Mouse (Mus musculus) forebrain, postnatal 0 days (tissue): ENCODE results near the gene Uhrf1bp1l. TPM values are rescaled to one million over a fixed set of nuclear protein-coding genes. Genes with fewer than 3 reads are reported as not detected.

Source experiments
- ATAC-seq: fragments of 200-750 bp; cut with Nextera tagmentation; 2 replicates; pipeline ENCODE4 v1.8.0; 2017; ENCODE audit warnings: mild to moderate bottlenecking, moderate library complexity
- DNase-seq: peaks from one replicate; pipeline ENCODE4 v3.0.0-alpha.2; 2015
- H3K27ac ChIP-seq: fragments of 300-500 bp; sonication (generic); 2 replicates; pipeline ENCODE4 v1.5.1; 2014; ENCODE audit warnings: low read depth, mild to moderate bottlenecking, antibody characterized with exemption, low read length, moderate library complexity, mixed read lengths
- H3K27me3 ChIP-seq: fragments of 300-500 bp; sonication (generic); 2 replicates; pipeline ENCODE4 v1.6.1; 2014; ENCODE audit warnings: mild to moderate bottlenecking, low read length, mixed read lengths; ENCODE audit not compliant: insufficient read depth
- H3K36me3 ChIP-seq: fragments of 300-500 bp; sonication (generic); 2 replicates; pipeline ENCODE4 v1.6.1; 2014; ENCODE audit warnings: mild to moderate bottlenecking, moderate library complexity; ENCODE audit not compliant: insufficient read depth
- H3K4me1 ChIP-seq: fragments of 300-500 bp; sonication (generic); 2 replicates; pipeline ENCODE4 v1.6.1; 2014; ENCODE audit warnings: antibody characterized with exemption; ENCODE audit not compliant: insufficient read depth
- H3K4me2 ChIP-seq: fragments of 300-500 bp; sonication (generic); 2 replicates; pipeline ENCODE4 v1.6.1; 2014; ENCODE audit warnings: low read depth, mild to moderate bottlenecking, moderate library complexity
- H3K4me3 ChIP-seq: fragments of 300-500 bp; sonication (generic); 2 replicates; pipeline ENCODE4 v1.5.1; 2014; ENCODE audit warnings: low read depth, low read length, mixed read lengths
- H3K9ac ChIP-seq: fragments of 300-500 bp; sonication (generic); 2 replicates; pipeline ENCODE4 v1.6.1; 2014; ENCODE audit warnings: mild to moderate bottlenecking
- H3K9me3 ChIP-seq: fragments of 300-500 bp; sonication (generic); 2 replicates; pipeline ENCODE4 v1.6.1; 2016; ENCODE audit warnings: low read length
- CTCF ChIP-seq: sonication (generic); IDR thresholded peaks from 2 replicates; pipeline ENCODE4 v1.5.1; 2016; ENCODE audit warnings: antibody characterized with exemption, control low read depth, low read depth
- WGBS: fragments of 180-500 bp; shearing (Covaris S2); extraction: QIAGEN DNeasy Blood & Tissue Kit; methylation state at CpG from one replicate; pipeline ENCODE4 v1.1.7; 2014; 5-methylcytosine and 5-hydroxymethylcytosine counted together
- polyA plus RNA-seq: library from polyadenylated mRNA; unstranded; fragments of >200 nt; fragmentation: Nextera tagmentation; extraction: Ambion mirVana; gene quantifications from 2 replicates; pipeline ENCODE4 v1.2.1, GENCODE M21; 2015
- total RNA-seq: library from RNA; depleted of rRNA; stranded (reverse); fragments of >200 nt; gene quantifications from 2 replicates; pipeline ENCODE4 v1.2.3, GENCODE M21; 2014

Uhrf1bp1l gene
- total and polyA plus RNA-seq, 2 experiments from 2014 or later = 30.2 to 39.4 TPM

DNA sequence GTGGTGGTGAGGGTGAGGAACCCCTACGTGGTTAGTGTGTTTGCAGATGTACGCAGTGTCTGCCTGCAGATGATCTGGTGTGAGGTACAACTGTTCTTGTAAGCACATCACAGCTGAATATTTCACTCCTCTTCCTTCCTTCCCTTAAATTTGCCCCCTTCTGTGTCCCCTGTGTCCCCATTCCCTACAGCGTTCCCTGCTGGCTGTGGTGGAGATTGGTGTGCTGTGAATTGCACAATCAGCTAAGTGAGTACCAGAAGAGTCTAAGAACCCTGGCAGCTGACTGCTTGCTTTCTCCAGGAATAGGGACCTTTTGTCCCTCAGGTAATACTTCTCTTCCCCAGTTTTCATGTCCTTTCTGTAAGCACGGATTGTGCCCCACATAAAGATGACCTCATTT, 10.4 kb downstream of the Uhrf1bp1l start:
- no peak for ATAC-seq
- DNase-seq = no peak
- WGBS = 97% methylated on average over 4 of the region's 4 CpGs

DNA sequence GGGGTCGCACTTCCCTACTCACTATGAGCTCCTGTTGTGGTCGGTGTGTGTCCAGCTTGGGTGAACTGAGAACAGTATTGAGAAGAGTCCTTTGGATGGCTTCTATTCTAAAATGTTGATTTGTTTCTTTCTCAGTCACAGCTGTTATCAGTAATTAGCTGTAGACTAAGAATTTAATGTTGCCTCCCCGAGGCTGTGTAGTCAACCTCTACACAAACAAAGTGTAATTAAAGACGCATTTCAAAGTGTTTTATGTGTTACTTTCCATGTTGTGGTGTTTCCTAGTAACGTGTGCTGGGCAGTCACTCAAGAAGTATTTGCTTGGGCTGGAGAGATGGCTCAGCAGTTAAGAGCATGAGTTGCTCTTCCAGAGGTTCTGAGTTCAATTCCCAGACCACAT, 16.0 kb downstream of the Uhrf1bp1l start:
- no peak for TF ChIP-seq CTCF
- WGBS = 70% methylated on average over 5 of the region's 5 CpGs

More for the DNA sequence above, 10.4 kb downstream of the Uhrf1bp1l start:
- no peaks in the 10 kb centered on the region for H3K9me3 ChIP-seq
- H3K4me1 ChIP-seq = no peaks in the 10 kb centered on the region
- H3K9ac ChIP-seq = no peak overlapping the region
- no peak overlapping the region for H3K4me3 ChIP-seq
- no peaks in the 10 kb centered on the region for H3K27me3 ChIP-seq
- H3K4me2 ChIP-seq = no peak overlapping the region
- H3K36me3 ChIP-seq = no peaks in the 10 kb centered on the region
- TF ChIP-seq CTCF = no peak
- no peak overlapping the region for H3K27ac ChIP-seq

DNA sequence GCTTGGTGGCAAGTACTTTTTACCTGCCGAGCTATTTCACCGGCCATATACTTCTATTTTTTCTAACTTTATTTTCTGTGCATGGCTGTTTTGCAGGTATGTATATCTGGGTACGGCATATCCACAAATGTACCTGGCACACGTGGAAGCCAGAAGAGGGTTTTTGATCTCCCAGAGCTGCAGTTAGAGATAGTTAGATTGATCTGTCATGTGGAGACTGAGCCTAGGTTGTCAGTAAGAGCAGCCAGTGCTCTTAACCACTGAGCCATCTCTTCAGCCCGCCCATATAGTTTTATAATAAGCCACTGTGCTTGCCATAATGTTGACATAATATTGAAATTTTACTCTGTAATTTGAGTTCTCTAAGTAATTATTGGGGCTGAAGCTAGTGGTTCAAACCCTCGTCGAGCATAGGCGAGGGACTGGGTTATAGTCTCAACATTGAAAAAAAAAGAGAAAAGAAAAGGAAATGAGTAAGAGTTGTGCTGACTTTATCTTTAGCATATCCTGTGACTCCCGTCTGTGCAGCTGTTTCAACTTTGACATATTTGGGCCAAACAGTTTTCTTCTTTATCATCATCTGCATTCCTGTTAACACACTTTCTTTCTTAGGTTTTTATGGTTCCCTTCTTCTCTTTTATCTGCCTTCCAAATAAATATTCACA, 19.8 kb downstream of the Uhrf1bp1l start:
- Histone ChIP-seq H3K27me3 (no peaks in the 10 kb centered on the region), H3K27ac (no peak overlapping the region), H3K9ac (no peak overlapping the region), H3K9me3 (no peaks in the 10 kb centered on the region), H3K36me3 (no peaks in the 10 kb centered on the region), H3K4me2 (no peak overlapping the region), H3K4me1 (no peaks in the 10 kb centered on the region), H3K4me3 (no peak overlapping the region)
- TF ChIP-seq CTCF = no peak
- no peak for ATAC-seq
- no peak for DNase-seq
- WGBS = 85% methylated on average over 9 of the region's 9 CpGs

More for the DNA sequence above, 16.0 kb downstream of the Uhrf1bp1l start:
- no peaks in the 10 kb centered on the region for H3K27me3 ChIP-seq
- H3K27ac ChIP-seq = no peak overlapping the region
- no peak for DNase-seq
- no peaks in the 10 kb centered on the region for H3K9me3 ChIP-seq
- no peaks in the 10 kb centered on the region for H3K4me1 ChIP-seq
- H3K4me2 ChIP-seq = no peak overlapping the region
- ATAC-seq = no peak
- no peak overlapping the region for H3K9ac ChIP-seq
- no peak overlapping the region for H3K4me3 ChIP-seq
- no peaks in the 10 kb centered on the region for H3K36me3 ChIP-seq

DNA sequence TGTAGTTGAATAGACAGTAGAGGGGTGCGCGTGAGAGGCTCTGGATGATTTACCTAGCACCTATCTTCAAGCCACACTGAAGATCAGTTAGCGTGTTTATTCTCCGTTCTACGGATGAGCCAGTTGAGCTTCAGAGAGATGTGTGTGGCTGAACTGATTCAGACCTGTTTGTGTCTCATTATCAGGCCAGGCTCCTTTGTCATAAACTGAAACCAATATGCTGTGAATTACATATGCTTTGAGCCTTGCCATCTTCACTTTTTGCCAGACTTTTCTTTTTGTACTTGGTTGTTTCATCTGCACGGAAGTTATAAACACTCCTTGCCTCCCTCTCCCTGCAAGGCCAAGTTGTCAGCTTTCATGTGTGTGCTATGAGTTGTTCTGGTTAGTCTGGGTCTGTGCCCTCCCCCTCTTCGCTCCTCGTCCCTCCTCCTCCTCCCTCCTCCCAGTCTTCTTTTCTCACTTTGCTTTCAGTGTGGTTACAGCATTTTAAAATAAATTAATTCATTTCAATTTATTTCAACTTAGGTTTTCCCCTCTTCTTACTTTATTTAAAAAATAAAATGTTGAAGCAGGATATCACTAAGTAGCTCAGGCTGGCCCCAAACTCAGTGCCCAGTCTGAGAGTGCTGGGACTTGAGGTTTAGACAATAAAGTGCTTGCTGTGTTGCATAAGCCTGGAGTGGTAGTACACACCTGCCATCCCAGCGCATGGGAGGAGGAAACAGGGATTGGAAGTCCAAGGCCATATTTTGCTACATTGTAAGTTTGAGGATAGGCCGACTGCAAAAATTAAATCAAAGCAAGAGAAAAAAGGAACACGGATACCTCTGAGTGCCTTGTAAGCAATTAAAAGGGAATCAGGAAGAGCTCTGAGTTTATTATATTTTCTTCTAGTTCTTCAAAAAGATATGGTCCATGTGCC, 21.3 kb downstream of the Uhrf1bp1l start:
- DNase-seq = no peak
- Histone ChIP-seq H3K9me3 (no peaks in the 10 kb centered on the region), H3K9ac (no peak overlapping the region), H3K27ac (no peak overlapping the region), H3K36me3 (no peaks in the 10 kb centered on the region), H3K4me2 (no peak overlapping the region), H3K27me3 (no peaks in the 10 kb centered on the region), H3K4me1 (no peaks in the 10 kb centered on the region), H3K4me3 (no peak overlapping the region)
- no peak for ATAC-seq
- TF ChIP-seq CTCF = no peak
- 92% methylated on average over 11 of the region's 11 CpGs for WGBS

DNA sequence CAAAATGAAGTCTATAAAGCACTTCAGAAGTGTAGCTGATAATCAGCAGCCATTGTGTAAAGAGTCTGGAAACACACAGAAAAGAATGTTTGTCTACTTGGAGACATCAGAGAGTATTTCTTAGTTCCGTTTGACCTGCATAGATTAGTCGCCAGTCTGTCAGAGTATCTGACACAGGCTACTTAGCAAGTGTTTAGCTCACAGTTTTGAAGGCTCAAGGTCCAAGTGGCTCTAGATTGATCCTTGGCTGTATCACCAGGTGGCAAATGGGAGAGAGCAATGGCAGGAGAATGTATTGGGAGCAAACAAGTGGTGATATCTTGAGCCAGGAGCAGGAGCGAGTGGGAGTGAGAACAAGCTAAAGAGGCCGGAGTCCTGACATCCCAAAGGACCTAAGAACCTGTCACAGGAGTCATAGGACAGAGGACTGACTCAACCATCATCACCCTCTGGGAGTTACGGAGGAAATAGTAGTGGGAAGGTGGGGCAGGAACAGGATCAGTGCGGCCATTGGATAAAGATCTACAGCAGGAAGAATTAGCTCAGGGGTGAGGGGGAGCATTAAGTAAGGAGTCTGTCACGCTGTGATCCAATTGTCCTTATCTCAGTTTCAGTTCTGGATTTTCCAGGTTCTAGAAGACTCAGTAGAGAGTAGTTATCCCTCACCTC, 23.7 kb downstream of the Uhrf1bp1l start:
- no peak overlapping the region for H3K27ac ChIP-seq
- H3K9ac ChIP-seq = no peak overlapping the region
- no peak for TF ChIP-seq CTCF
- 89% methylated on average over 7 of the region's 7 CpGs for WGBS
- H3K4me1 ChIP-seq = no peaks in the 10 kb centered on the region
- DNase-seq (no peak), ATAC-seq (no peak)
- H3K9me3 ChIP-seq = no peaks in the 10 kb centered on the region
- no peak overlapping the region for H3K4me2 ChIP-seq
- no peaks in the 10 kb centered on the region for H3K36me3 ChIP-seq
- no peaks in the 10 kb centered on the region for H3K27me3 ChIP-seq
- no peak overlapping the region for H3K4me3 ChIP-seq

DNA sequence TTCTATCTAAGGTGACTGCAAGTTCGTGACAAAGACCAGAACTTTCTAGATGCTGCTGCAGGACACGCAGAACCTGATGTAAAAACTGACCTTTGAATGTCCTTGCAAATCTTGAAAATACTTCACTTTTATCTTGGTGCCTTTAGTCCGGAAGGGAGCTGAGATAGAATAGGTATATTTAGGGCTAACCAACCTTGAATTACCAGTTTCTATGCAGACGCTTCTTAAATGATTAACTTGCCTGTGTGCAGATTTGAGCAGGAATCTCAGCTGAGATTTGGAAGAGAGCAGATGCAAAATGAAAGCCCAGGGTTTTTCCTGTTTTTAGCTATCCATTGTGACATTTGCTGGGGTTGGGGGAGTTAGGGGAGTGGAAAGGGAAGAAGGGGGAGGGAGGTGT, 24.3 kb downstream of the Uhrf1bp1l start:
- Histone ChIP-seq H3K36me3 (no peaks in the 10 kb centered on the region), H3K9me3 (no peaks in the 10 kb centered on the region), H3K4me2 (no peak overlapping the region), H3K4me1 (no peaks in the 10 kb centered on the region), H3K4me3 (no peak overlapping the region), H3K27ac (no peak overlapping the region), H3K27me3 (no peaks in the 10 kb centered on the region), H3K9ac (no peak overlapping the region)
- DNase-seq = no peak
- TF ChIP-seq CTCF = no peak
- 88% methylated on average over 4 of the region's 4 CpGs for WGBS
- ATAC-seq = no peak

DNA sequence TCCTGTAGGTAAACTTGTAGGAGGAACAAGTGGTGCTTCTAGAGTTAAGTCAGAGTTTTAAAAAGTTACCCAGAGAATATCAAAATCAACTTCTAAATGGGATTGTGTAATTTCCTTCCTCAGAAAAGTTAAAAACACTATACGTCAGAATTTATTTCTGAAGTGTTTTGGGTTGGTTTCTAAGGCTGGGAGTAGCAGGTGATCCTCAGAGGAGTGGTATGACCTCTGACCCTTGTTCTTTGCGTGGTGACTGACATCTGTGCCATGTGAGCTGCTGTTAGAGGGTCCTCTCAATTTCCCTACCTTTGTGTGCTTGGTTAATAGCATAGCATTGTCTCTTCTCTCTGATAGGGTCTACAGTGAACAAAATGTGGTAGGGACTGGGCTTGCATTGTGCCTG, 27.1 kb downstream of the Uhrf1bp1l start:
- no peak overlapping the region for H3K4me3 ChIP-seq
- ATAC-seq = no peak
- no peak for TF ChIP-seq CTCF
- H3K4me1 ChIP-seq = no peaks in the 10 kb centered on the region
- H3K27me3 ChIP-seq = no peaks in the 10 kb centered on the region
- no peak for DNase-seq
- no peak overlapping the region for H3K4me2 ChIP-seq
- no peaks in the 10 kb centered on the region for H3K9me3 ChIP-seq
- no peak overlapping the region for H3K27ac ChIP-seq
- no peak overlapping the region for H3K9ac ChIP-seq
- H3K36me3 ChIP-seq = no peaks in the 10 kb centered on the region
- WGBS = 57% methylated on average over 2 of the region's 2 CpGs
